Mouse (Mus musculus): ENCODE results near the gene Vamp2. TPM values are rescaled to one million over a fixed set of nuclear protein-coding genes. Genes with fewer than 3 reads are reported as not detected.

The Vamp2 gene
- polyA plus RNA-seq, 1 experiment from 2014 or later, result 50.6 TPM

- H3K4me2 ChIP-seq (replicated peaks; ENCODE audit: low read depth, low read length), result no peak overlapping the region
- 63% methylated on average over 4 of the region's 4 CpGs for WGBS
- H3K4me3 ChIP-seq (ENCODE audit: low read depth, low read length), result no peak overlapping the region
- H3K36me3 ChIP-seq (ENCODE audit: insufficient read depth, low read length), result peaks cover 28% of the 10 kb centered on the region
- ATAC-seq, result peak; percentile 13; the same call in 1 of the 2 replicates
- H3K4me1 ChIP-seq (ENCODE audit: insufficient read depth, low read depth, low read length), result 0 out of 2 replicates have a peak, but pooled peaks cover 3% of the 10 kb centered on the region
- no peak for TF ChIP-seq EP300 (IDR thresholded peaks at IDR 0.05)
- TF ChIP-seq CTCF (IDR thresholded peaks at IDR 0.05), result no peak
- no peak overlapping the region for H3K27ac ChIP-seq (ENCODE audit: low read length)
- no peaks in the 10 kb centered on the region for H3K27me3 ChIP-seq (replicated peaks; ENCODE audit: insufficient read depth, low read length)
- no peak overlapping the region for H3K9ac ChIP-seq (replicated peaks; ENCODE audit: low read depth)
- no peaks in the 10 kb centered on the region for H3K9me3 ChIP-seq (ENCODE audit: low read length)
- DNase-seq (ENCODE audit: low spot score), result peak; percentile 73
These were observed 23.6 kb downstream of the Vamp2 start for GRCm38 (mm10) chr11:69111865-69112264.

GRCm38 (mm10) chr11:69114018-69114417 lies 25.7 kb downstream of the Vamp2 start:
- Histone ChIP-seq H3K4me1 (ENCODE audit: insufficient read depth, low read depth, low read length) (peaks cover 5% of the 10 kb centered on the region; the same call in 1 of the 2 replicates), H3K9ac (replicated peaks; ENCODE audit: low read depth) (no peak overlapping the region), H3K27ac (ENCODE audit: low read length) (no peak overlapping the region), H3K4me2 (replicated peaks; ENCODE audit: low read depth, low read length) (no peak overlapping the region), H3K27me3 (replicated peaks; ENCODE audit: insufficient read depth, low read length) (no peaks in the 10 kb centered on the region), H3K36me3 (ENCODE audit: insufficient read depth, low read length) (peaks cover 7% of the 10 kb centered on the region), H3K9me3 (ENCODE audit: low read length) (no peaks in the 10 kb centered on the region), H3K4me3 (ENCODE audit: low read depth, low read length) (no peak overlapping the region)
- WGBS, result 53% methylated on average over 3 of the region's 3 CpGs
- no peak for TF ChIP-seq CTCF (IDR thresholded peaks at IDR 0.05)
- TF ChIP-seq EP300 (IDR thresholded peaks at IDR 0.05), result no peak
- no peak for ATAC-seq
- no peak for DNase-seq (ENCODE audit: low spot score)

DNA sequence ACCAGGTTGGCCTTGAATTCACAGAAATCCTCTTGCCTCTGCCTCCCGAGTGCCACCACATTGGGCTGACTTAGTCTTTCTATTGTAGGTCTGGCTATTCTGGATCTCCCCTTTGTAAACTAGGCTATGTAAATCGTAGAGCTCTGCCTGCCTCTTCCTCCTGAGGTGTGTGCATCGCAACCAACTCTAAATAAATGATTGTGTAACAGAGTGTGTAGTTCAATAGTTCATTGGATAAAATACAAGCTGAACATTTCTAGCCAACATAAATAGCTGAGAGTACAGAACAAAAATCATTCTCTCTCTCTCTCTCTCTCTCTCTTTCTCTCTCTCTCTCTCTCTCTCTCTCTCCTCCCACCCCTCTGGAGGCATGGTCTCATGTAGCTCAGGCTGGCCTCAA lies 26.3 kb downstream of the Vamp2 start:
- no peak for ATAC-seq
- H3K4me2 ChIP-seq (replicated peaks; ENCODE audit: low read depth, low read length), result no peak overlapping the region
- peaks cover 8% of the 10 kb centered on the region; the same call in 1 of the 2 replicates for H3K4me1 ChIP-seq (ENCODE audit: insufficient read depth, low read depth, low read length)
- no peak overlapping the region for H3K9ac ChIP-seq (replicated peaks; ENCODE audit: low read depth)
- no peak overlapping the region for H3K4me3 ChIP-seq (ENCODE audit: low read depth, low read length)
- H3K36me3 ChIP-seq (ENCODE audit: insufficient read depth, low read length), result peaks cover 1% of the 10 kb centered on the region; the same call in 1 of the 2 replicates
- TF ChIP-seq CTCF (IDR thresholded peaks at IDR 0.05) (no peak), EP300 (IDR thresholded peaks at IDR 0.05) (no peak)
- no peak overlapping the region for H3K27ac ChIP-seq (ENCODE audit: low read length)
- no peak for DNase-seq (ENCODE audit: low spot score)
- 72% methylated on average over 3 of the region's 3 CpGs for WGBS
- no peaks in the 10 kb centered on the region for H3K9me3 ChIP-seq (ENCODE audit: low read length)
- H3K27me3 ChIP-seq (replicated peaks; ENCODE audit: insufficient read depth, low read length), result no peaks in the 10 kb centered on the region

DNA sequence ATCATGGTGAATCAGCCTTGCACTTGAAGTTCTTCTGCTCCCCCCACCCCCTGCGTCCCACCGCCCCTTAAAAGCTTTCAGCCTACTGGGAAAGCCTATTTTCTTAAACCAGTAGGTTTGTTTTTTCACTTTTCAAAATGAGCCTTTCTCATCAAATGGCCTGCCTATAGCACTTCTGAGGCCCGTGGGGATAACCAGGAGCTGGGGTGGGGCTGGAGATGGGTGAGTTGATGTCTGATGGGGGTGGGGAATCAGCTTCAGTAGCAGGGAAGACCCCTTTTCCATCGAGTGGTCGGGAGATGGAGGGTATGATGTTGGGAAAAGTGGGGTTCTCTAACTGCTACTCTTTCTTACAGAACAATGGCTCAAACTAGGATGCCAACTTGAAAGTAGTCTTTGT lies 28.6 kb downstream of the Vamp2 start:
- Histone ChIP-seq H3K4me2 (replicated peaks; ENCODE audit: low read depth, low read length) (0 out of 2 replicates have a peak overlapping the region, but pooled peaks have one; percentile 88), H3K36me3 (ENCODE audit: insufficient read depth, low read length) (no peaks in the 10 kb centered on the region), H3K9me3 (ENCODE audit: low read length) (no peaks in the 10 kb centered on the region), H3K27me3 (replicated peaks; ENCODE audit: insufficient read depth, low read length) (no peaks in the 10 kb centered on the region), H3K27ac (ENCODE audit: low read length) (no peak overlapping the region), H3K4me3 (ENCODE audit: low read depth, low read length) (no peak overlapping the region), H3K9ac (replicated peaks; ENCODE audit: low read depth) (no peak overlapping the region), H3K4me1 (ENCODE audit: insufficient read depth, low read depth, low read length) (peaks cover 17% of the 10 kb centered on the region; the same call in 1 of the 2 replicates)
- TF ChIP-seq CTCF (IDR thresholded peaks at IDR 0.05), result no peak
- no peak for TF ChIP-seq EP300 (IDR thresholded peaks at IDR 0.05)
- DNase-seq (ENCODE audit: low spot score) (no peak), ATAC-seq (no peak)
- WGBS, result 54% methylated on average over 5 of the region's 5 CpGs

DNA sequence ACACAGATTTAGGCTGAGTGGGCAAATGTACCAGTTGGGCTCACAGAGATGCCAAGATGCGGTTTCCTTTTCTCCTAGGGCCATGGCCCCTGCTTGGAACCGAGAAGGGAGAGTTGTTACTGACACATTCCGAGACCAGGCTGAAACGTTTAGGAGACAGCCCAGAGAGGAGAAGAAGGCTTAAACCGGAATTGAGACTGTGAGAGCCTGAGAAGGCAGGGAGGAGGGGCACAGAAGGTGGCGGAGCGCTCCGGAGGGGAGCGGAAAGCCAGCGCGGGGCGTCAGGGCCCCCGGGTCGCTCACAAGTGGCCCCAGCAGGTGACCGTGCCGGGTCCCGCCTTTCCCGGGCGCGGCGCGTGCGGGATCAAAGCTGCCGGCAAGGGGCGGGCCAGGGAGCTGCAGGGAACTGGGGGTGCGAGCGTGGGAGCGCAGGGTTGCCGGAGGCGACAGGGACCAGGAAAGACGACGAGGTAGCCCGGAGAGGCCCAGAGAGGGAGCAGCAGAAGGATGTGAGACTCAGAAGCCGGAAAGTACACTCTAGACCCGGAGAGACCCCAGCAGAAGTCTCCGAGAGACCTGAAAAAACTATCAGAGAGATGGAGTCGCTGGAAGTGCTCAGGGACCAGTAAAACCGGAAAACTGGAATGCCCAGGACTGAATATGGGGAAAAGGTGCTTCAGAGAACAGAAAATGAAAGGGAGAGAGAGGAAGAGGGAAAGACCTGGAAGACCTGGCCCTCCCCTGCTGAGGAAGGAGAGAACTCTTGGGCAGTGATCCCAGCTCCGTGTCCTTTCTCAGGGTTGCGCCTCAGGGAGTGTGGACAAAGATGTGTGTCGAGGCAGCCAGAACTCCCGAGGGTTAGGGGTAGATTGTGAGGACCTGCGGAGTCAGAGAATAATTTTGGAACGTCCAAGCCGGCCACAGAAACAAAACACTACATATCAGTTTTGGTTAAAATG lies 29.7 kb downstream of the Vamp2 start:
- no peak for TF ChIP-seq CTCF (IDR thresholded peaks at IDR 0.05)
- no peak for TF ChIP-seq EP300 (IDR thresholded peaks at IDR 0.05)
- DNase-seq (ENCODE audit: low spot score) (peak; percentile 80), ATAC-seq (peak; percentile 48)
- Histone ChIP-seq H3K36me3 (ENCODE audit: insufficient read depth, low read length) (no peaks in the 10 kb centered on the region), H3K9me3 (ENCODE audit: low read length) (no peaks in the 10 kb centered on the region), H3K4me3 (ENCODE audit: low read depth, low read length) (peak overlapping the region; percentile 52), H3K9ac (replicated peaks; ENCODE audit: low read depth) (peak overlapping the region; percentile 62), H3K27ac (ENCODE audit: low read length) (peak overlapping the region; percentile 81), H3K27me3 (replicated peaks; ENCODE audit: insufficient read depth, low read length) (no peaks in the 10 kb centered on the region), H3K4me2 (replicated peaks; ENCODE audit: low read depth, low read length) (peak overlapping the region; percentile 88), H3K4me1 (ENCODE audit: insufficient read depth, low read depth, low read length) (peaks cover 17% of the 10 kb centered on the region; the same call in 1 of the 2 replicates)
- WGBS, result under 1% methylated on average over 45 of the region's 45 CpGs

DNA sequence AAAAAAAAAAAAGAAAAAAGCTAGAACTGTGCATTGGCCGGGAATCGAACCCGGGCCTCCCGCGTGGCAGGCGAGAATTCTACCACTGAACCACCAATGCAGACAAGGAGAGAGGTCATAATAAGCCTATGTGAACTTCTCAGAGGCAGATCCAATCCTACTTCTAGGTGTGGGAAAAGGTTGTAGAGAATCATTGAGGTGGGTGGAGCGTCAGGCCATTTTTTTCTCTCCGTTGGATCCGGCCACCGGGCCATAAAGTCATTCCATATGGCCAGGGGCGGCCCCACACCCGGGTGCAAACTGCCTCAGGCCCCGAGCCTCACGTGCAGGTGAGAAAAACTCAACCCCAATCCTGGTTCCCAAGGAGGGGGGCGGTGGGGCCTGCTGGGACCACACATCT lies 30.5 kb downstream of the Vamp2 start:
- Histone ChIP-seq H3K27ac (ENCODE audit: low read length) (0 out of 2 replicates have a peak overlapping the region, but pooled peaks have one; percentile 81), H3K4me1 (ENCODE audit: insufficient read depth, low read depth, low read length) (peaks cover 17% of the 10 kb centered on the region; the same call in 1 of the 2 replicates), H3K4me2 (replicated peaks; ENCODE audit: low read depth, low read length) (peak overlapping the region; percentile 88), H3K36me3 (ENCODE audit: insufficient read depth, low read length) (no peaks in the 10 kb centered on the region), H3K9me3 (ENCODE audit: low read length) (no peaks in the 10 kb centered on the region), H3K9ac (replicated peaks; ENCODE audit: low read depth) (no peak overlapping the region), H3K4me3 (ENCODE audit: low read depth, low read length) (peak overlapping the region; percentile 52), H3K27me3 (replicated peaks; ENCODE audit: insufficient read depth, low read length) (no peaks in the 10 kb centered on the region)
- TF ChIP-seq CTCF (IDR thresholded peaks at IDR 0.05) (no peak), EP300 (IDR thresholded peaks at IDR 0.05) (no peak; the same call in 1 of the 2 replicates)
- peak; percentile 87 for DNase-seq (ENCODE audit: low spot score)
- peak; percentile 17; the same call in 1 of the 2 replicates for ATAC-seq
- 1% methylated on average over 15 of the region's 15 CpGs for WGBS
